Mouse (Mus musculus): ENCODE results near the gene Kcnab3.

DNA sequence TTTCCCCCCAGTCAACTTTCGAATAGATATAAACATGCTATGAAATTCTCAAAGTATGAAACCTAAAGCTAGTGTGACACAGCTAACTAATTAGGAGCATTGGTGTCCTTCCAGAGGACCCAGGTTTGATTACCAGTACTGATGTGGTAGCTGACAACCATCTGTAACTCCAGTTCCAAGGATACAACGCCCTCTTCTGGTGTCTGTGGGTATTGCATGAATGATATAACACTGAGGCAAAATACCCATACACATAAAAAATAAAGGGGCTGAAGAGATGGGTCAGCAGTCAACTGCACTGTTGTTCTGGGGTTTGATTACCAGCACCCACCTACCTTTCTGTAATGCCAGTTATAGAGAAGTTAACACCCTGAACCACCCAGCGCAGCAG lies 46.7 kb downstream of the Kcnab3 start:
- TF ChIP-seq USF1 (IDR thresholded peaks at IDR 0.05; ENCODE audit: low read depth) (no peak), MYOD1 (IDR thresholded peaks at IDR 0.05; ENCODE audit: control insufficient read depth, insufficient read length, low read depth) (no peak), CTCF (IDR thresholded peaks at IDR 0.05; ENCODE audit: control insufficient read depth, insufficient read depth, insufficient read length) (no peak), MAX (IDR thresholded peaks at IDR 0.05) (no peak), MYOG (IDR thresholded peaks at IDR 0.05; ENCODE audit: control insufficient read depth, extremely low read depth, insufficient read length) (no peak), CEBPB (IDR thresholded peaks at IDR 0.05; ENCODE audit: low read depth) (no peak), FOSL1 (IDR thresholded peaks at IDR 0.05; ENCODE audit: insufficient read depth, low read length, poor library complexity, severe bottlenecking) (no peak)
